Mouse (Mus musculus): ENCODE results near the gene Olfr1153. TPM values are rescaled to one million over a fixed set of nuclear protein-coding genes. Genes with fewer than 3 reads are reported as not detected.

The Olfr1153 gene
- not detected for total RNA-seq (2021)

- no peak for DNase-seq (ENCODE audit: extremely low spot score in 1 of 2, low spot score in 2 of 2)
- intact Hi-C loops (cut with DNase I): no loop called here
Observed at GRCm38 (mm10) chr2:87894662-87895061, at the start of gene Olfr1153. Gene Olfr1153 (plus strand): TSS chr2:87894962.

DNA sequence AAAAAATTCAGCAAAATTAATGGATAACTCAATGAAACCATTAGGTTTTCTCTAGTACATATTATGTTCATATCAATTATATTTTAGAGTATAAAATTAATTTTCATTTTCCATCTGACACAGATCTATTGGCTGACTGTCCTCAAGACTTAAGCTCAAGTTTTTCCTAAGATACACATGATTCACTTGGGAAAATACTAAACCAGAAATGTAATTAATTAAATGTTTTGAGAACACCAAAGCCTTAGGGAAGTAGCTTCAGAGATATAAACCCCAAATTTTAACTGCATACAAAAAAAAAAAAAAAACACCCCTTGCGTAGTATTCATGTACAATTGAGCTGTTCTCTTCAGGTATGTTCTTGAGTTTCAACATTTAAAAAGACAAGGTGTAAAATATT, 39.2 kb upstream of the Olfr1153 start, which contains the start of gene Olfr1151:
Olfr1151 (plus strand) TSS at position 301 of the 400 bp plus-strand sequence.
- no peak for DNase-seq (ENCODE audit: extremely low spot score in 1 of 2, low spot score in 2 of 2)
- intact Hi-C loops (cut with DNase I): no loop called here

DNA sequence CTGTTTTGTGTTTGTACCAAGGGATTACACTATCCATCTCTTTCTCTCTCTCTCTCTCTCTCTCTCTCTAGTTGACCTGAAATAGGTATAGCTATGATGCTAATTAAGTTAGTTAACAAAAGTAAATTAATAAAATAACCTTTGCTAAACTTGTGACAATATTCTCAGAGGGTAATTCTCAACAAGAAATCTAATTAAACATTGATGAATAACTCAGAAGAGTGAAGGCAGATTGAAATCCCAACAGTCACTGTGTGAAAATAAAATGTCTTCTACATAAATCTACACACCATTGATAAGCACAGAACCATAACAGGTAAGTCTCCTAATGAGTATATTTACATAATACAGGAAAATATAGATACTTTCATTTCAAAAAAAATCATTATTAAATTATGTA, 28.6 kb upstream of the Olfr1153 start, which contains the start of gene Olfr1152:
Olfr1152 (plus strand) TSS at position 301 of the 400 bp plus-strand sequence.
- intact Hi-C loops (cut with DNase I): no loop called here
- DNase-seq (ENCODE audit: extremely low spot score in 1 of 2, low spot score in 2 of 2): no peak

DNA sequence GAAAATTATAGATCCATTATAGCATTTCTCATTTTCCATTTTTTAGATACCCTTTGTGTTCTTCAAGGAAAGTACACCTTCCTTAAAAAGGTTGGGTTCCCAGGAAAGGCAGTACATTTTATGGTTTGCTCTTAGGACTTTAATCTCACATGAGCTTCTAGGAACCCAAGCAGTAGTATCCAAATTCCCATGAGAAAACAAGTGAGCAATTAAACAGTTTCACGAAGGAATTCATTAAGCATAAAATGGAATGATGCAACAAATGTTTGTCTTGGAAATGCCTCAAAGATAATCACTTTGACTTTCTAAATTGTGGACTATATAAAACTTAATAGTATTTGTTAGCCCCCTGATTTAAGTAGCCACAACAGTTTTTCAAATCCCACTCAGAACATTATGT, 10.3 kb downstream of the Olfr1153 start, which contains the start of gene Olfr1154:
Olfr1154 (minus strand) TSS at position 101 of the 400 bp plus-strand sequence.
- DNase-seq (ENCODE audit: extremely low spot score in 1 of 2, low spot score in 2 of 2): no peak
- intact Hi-C loops (cut with DNase I): no loop called here

GRCm38 (mm10) chr2:87945037-87945436, 50.3 kb downstream of the Olfr1153 start, which contains the start of gene Olfr1155:
Gene Olfr1155 (minus strand): TSS chr2:87945137.
- DNase-seq (ENCODE audit: extremely low spot score in 1 of 2, low spot score in 2 of 2): no peak
- intact Hi-C loops (cut with DNase I): no loop called here

Other genes starting within 250 kb of the Olfr1153 start
- gene Olfr1133, start 247.6 kb upstream of the Olfr1153 start, total RNA-seq (2021): not detected
- gene Olfr1134, start 236.5 kb upstream of the Olfr1153 start, total RNA-seq (2021): not detected
- gene Olfr1135, start 221.3 kb upstream of the Olfr1153 start, total RNA-seq (2021): not detected
- gene Olfr1136, start 201.0 kb upstream of the Olfr1153 start, total RNA-seq (2021): not detected
- gene Olfr1137, start 181.8 kb upstream of the Olfr1153 start, total RNA-seq (2021): not detected
- not detected for gene Olfr1138, start 155.0 kb upstream of the Olfr1153 start, total RNA-seq (2021)
- not detected for gene Olfr1140, start 151.2 kb upstream of the Olfr1153 start, total RNA-seq (2021)
- gene Olfr1141, start 141.0 kb upstream of the Olfr1153 start, total RNA-seq (2021): not detected
- gene Olfr152, start 115.5 kb upstream of the Olfr1153 start, total RNA-seq (2021): not detected
- gene Olfr1143, start 94.4 kb upstream of the Olfr1153 start, total RNA-seq (2021): not detected
- not detected for gene Olfr1145, start 85.1 kb upstream of the Olfr1153 start, total RNA-seq (2021)
- gene Olfr1148, start 64.4 kb upstream of the Olfr1153 start, total RNA-seq (2021): not detected
- not detected for gene Olfr1150-ps1, start 51.0 kb upstream of the Olfr1153 start, total RNA-seq (2021)
- gene Olfr1151, start 39.1 kb upstream of the Olfr1153 start, total RNA-seq (2021): not detected
- gene Olfr1152, start 28.5 kb upstream of the Olfr1153 start, total RNA-seq (2021): not detected
- not detected for gene Olfr1154, start 10.2 kb downstream of the Olfr1153 start, total RNA-seq (2021)
- not detected for gene Olfr1155, start 50.2 kb downstream of the Olfr1153 start, total RNA-seq (2021)
- gene Olfr1156, start 58.1 kb downstream of the Olfr1153 start, total RNA-seq (2021): not detected
- not detected for gene Olfr1157, start 73.3 kb downstream of the Olfr1153 start, total RNA-seq (2021)
- gene Olfr74, start 79.7 kb downstream of the Olfr1153 start, total RNA-seq (2021): not detected
- not detected for gene Olfr1158, start 95.2 kb downstream of the Olfr1153 start, total RNA-seq (2021)
- gene Olfr1160, start 113.3 kb downstream of the Olfr1153 start, total RNA-seq (2021): not detected
- not detected for gene Olfr1161, start 127.8 kb downstream of the Olfr1153 start, total RNA-seq (2021)
- gene Olfr73, start 142.7 kb downstream of the Olfr1153 start, total RNA-seq (2021): not detected
- not detected for gene Olfr1162, start 156.2 kb downstream of the Olfr1153 start, total RNA-seq (2021)
- not detected for gene Olfr1163, start 176.9 kb downstream of the Olfr1153 start, total RNA-seq (2021)
- gene Olfr1164, start 199.0 kb downstream of the Olfr1153 start, total RNA-seq (2021): not detected
- not detected for gene Olfr1166, start 233.3 kb downstream of the Olfr1153 start, total RNA-seq (2021)